In the genomic region with DNA sequence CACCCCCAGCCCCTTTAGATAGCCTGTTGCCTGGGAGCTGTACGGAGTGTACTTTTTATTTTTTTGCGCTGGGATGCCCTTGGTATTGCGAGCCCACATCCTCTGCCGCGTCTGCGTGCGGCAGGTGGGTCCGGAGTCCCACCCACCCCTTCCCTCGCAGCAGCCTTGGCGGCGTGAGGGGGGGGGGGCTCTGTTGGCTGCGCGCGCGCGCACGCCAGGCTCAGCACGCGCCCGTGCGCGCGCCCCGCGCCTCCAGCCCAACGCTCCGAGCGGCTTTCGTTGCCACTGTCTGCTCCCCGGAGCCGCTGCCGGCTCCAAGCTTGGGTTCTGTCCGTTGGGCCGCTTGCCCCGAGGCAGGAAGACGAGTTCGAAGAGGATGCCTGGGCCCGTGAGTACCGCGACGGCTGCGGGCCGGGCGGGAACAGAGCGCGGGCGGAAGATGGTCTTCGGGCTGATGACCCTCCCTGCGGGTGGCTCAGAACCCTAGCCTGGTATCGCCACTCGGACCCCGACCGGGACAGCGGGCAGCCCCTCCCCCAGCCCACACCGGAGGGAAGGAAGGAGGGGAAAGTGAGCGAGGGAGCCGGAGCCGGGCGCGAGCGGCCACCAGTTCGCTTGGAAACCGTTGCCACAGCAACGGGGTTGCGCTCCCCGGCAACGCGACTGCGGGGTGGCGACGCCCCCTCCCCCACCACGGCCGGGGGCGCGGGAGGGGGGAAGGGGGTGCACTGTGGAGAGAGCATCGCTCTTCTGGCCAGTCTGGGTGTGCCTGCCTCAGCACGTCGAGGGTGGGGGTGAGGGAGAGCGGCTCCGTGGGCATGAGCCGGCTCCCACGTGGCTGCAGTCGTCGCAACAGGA, we compare ENCODE assay signal across 8 mouse cellular contexts. TPM values are rescaled to one million over a fixed set of nuclear protein-coding genes. Genes with fewer than 3 reads are reported as not detected.
A peak's percentile ranks its signal among the peaks of the same experiment; 100 is the strongest.
DNase-seq lines count a peak whose midpoint lies in the region; ATAC-seq and TF ChIP-seq lines count a peak whose summit lies in the region.

A gene (plus strand): TSS at position 241 of the 858 bp plus-strand sequence.

- peak within 1 kb of the TSS; percentile 75 for H3K9ac ChIP-seq in ES-Bruce4 (ENCODE audit: low read depth, poor library complexity, severe bottlenecking)
- peak within 1 kb of the TSS; percentile 59 for H3K9ac ChIP-seq in heart, embryonic 15.5 days

- no peaks in the 10 kb centered on the region for H3K4me1 ChIP-seq in ES-Bruce4 (ENCODE audit: control insufficient read depth, insufficient read depth, low read length)
- peaks cover 11% of the 10 kb centered on the region for H3K4me1 ChIP-seq in cortical plate, adult 2 months (ENCODE audit: control insufficient read depth, insufficient read depth, low read length)
- peaks cover 14% of the 10 kb centered on the region for H3K4me1 ChIP-seq in heart, embryonic 15.5 days (replicated peaks)

- H3K27ac ChIP-seq in ES-Bruce4 (ENCODE audit: insufficient read depth, low read length), result no peak within 1 kb of the TSS
- peak within 1 kb of the TSS; percentile 100 for H3K27ac ChIP-seq in cortical plate, adult 2 months (ENCODE audit: insufficient read depth, low read length)
- H3K27ac ChIP-seq in heart, embryonic 15.5 days, result no peak within 1 kb of the TSS

- no peaks in the 10 kb centered on the region for H3K9me3 ChIP-seq in ES-Bruce4 (replicated peaks; ENCODE audit: control insufficient read depth, insufficient read depth, low read length, poor library complexity, severe bottlenecking)
- H3K9me3 ChIP-seq in heart, embryonic 15.5 days (replicated peaks), result no peaks in the 10 kb centered on the region

- peak; percentile 45 for ATAC-seq in heart, embryonic 15.5 days (replicated peaks; ENCODE audit: insufficient number of reproducible peaks, insufficient read depth, low FRiP score, low read depth)

- H3K27me3 ChIP-seq in ES-Bruce4 (ENCODE audit: control insufficient read depth, insufficient read depth, low read length, poor library complexity, severe bottlenecking), result no peaks in the 10 kb centered on the region
- peaks cover 59% of the 10 kb centered on the region for H3K27me3 ChIP-seq in heart, embryonic 15.5 days

- peak; percentile 85 for DNase-seq in A20 (ENCODE audit: low read depth, low spot score)
- DNase-seq in layer of hippocampus, postnatal 25 days (ENCODE audit: extremely low spot score in 1 of 2, low spot score in 1 of 2), result peak; percentile 67 to 69
- peak; percentile 57 to 65 for DNase-seq in lung, postnatal 4 days
- peak; percentile 64 to 82 for DNase-seq in right cerebral cortex, postnatal 36 days (ENCODE audit: low spot score in 2 of 2)
- no peak for DNase-seq in c-Kit-positive CD71-positive TER-119-positive erythroid progenitor cells, embryonic 14.5 days (ENCODE audit: low spot score)

- H3K4me3 ChIP-seq in ES-Bruce4 (ENCODE audit: low read depth, low read length), result peak within 1 kb of the TSS; percentile 72
- H3K4me3 ChIP-seq in cortical plate, adult 2 months (ENCODE audit: insufficient read depth, low read length), result peak within 1 kb of the TSS; percentile 85
- H3K4me3 ChIP-seq in heart, embryonic 15.5 days, result peak within 1 kb of the TSS; percentile 59

- TF ChIP-seq POLR2A in ES-Bruce4 (IDR thresholded peaks at IDR 0.05; ENCODE audit: insufficient read depth, low read length), result no peak
- TF ChIP-seq POLR2A in cortical plate, adult 2 months (IDR thresholded peaks at IDR 0.05; ENCODE audit: extremely low read depth, insufficient read depth, low read length), result peak; percentile 65; the same call in 1 of the 2 replicates

- H3K4me2 ChIP-seq in heart, embryonic 15.5 days, result peak within 1 kb of the TSS; percentile 93

- TF ChIP-seq CTCF in ES-Bruce4 (IDR thresholded peaks at IDR 0.05; ENCODE audit: low read depth, low read length), result no peak
- no peak for TF ChIP-seq CTCF in cortical plate, adult 2 months (IDR thresholded peaks at IDR 0.05; ENCODE audit: extremely low read depth, insufficient read depth, low read length)

- TF ChIP-seq EP300 in ES-Bruce4 (IDR thresholded peaks at IDR 0.05; ENCODE audit: insufficient read depth, low read depth, low read length), result no peak

- H3K36me3 ChIP-seq in ES-Bruce4 (ENCODE audit: control insufficient read depth, insufficient read depth, low read length, poor library complexity, severe bottlenecking), result peaks cover 8% of the 10 kb centered on the region
- peaks cover 18% of the 10 kb centered on the region for H3K36me3 ChIP-seq in heart, embryonic 15.5 days

- under 1% methylated on average over 70 of the region's 84 CpGs for WGBS in heart, embryonic 15.5 days

RNA-seq across cellular contexts. Expression of the gene that starts here (rescaled TPM):
- polyA plus RNA-seq in ES-Bruce4 (2011; ENCODE audit: insufficient read depth, insufficient read length, low read depth, missing spikeins), result 3.1 and 3.4 TPM in 2 replicates
- polyA plus RNA-seq in cortical plate, adult 2 months (2012; rRNA removed), result 68.1 and 73.5 TPM in 2 replicates
- 0.18 and 0.30 TPM in 2 replicates for polyA plus RNA-seq in heart, embryonic 15.5 days (2015; fragmentation: Nextera tagmentation; extraction: Ambion mirVana)
- total RNA-seq in layer of hippocampus, postnatal 25 days (2021), result 10 to 100 TPM; 96.9 to 97.3 TPM

Comparison
In these comparisons a context has a peak if more than half of its experiments do, and no peak if none do; other contexts are left out.
1. RNA of the gene that starts here (polyA plus RNA-seq): 68.1 to 73.5 TPM in cortical plate, adult 2 months; 3.1 to 3.4 TPM in ES-Bruce4 and 0.18 to 0.30 TPM in heart, embryonic 15.5 days; every median in the first group is over 10 times any median in the second.
2. Peak in ATAC-seq, H3K4me3 ChIP-seq, H3K9ac ChIP-seq and H3K4me2 ChIP-seq in heart, embryonic 15.5 days; RNA of the gene not detected or under 1 TPM.
3. Peak in every context shown above with its lines, with median percentiles within 50 percentile points of each other: H3K4me3 ChIP-seq.